Mouse (Mus musculus) heart, adult 10 weeks (tissue): ENCODE measurements around the gene Scgb1b19. TPM values are rescaled to one million over a fixed set of nuclear protein-coding genes. Genes with fewer than 3 reads are reported as not detected.

Experiments used
- polyA plus RNA-seq: library from polyadenylated mRNA; stranded (reverse); fragments of 350-450 nt; fragmentation: Illumina TruSeq; extraction: RNeasy Lipid Tissue Mini Kit (QIAGEN cat#74804); gene quantifications from one replicate; pipeline ENCODE4 v1.2.3, GENCODE M21; 2014; ENCODE audit warnings: low read depth, low replicate concordance

The Scgb1b19 gene
- not detected for polyA plus RNA-seq

DNA sequence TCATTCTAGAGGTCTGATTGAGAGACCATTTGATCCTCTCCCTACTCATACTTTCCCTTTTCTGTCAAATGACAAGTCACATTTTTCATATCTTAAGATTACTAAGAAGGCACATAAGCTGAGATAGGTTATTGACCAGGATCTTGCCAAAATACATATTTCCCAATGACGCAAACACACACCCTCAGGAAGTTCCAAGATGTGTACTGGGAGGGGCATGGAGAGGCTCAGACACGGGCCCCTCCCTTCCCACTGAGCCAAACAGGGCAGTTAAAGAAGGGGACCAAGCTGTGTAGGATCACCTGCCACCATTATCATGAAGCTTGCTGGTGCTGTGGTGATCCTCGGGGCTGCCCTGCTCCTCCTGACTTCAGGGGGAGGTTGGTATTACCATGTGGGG is at the start of gene Scgb1b19:
Gene Scgb1b19, plus strand, starts transcription at position 301 of the 400 bp plus-strand sequence.

DNA sequence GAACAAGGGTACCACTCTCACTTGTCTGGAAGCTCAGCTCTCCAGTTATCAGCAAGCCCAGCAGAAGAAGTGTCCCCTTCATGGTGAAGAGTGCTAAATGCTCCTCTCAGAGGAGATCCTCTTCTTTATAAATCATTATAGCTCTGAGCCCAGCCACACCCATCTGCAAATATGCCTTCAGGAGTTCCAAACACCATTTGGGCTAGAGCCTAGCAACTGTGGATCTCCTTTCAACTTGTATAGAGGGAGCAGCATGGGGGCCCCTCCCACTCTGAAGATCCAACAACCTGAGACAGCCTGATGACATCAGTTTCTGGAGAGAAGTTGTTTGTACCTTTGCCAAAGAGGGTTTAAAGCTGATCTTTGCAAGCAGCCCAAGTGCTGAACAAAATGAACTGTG is 6.9 kb upstream of the Scgb1b19 start, which contains the start of gene Scgb2b19:
Gene Scgb2b19, minus strand, starts transcription at position 101 of the 400 bp plus-strand sequence.

Other genes with a start within 250 kb of the Scgb1b19 start
- not detected for gene Scgb2b17, start 230.7 kb upstream of the Scgb1b19 start, polyA plus RNA-seq
- gene Scgb1b17, start 223.8 kb upstream of the Scgb1b19 start, polyA plus RNA-seq = not detected
- gene Scgb2b18, start 113.4 kb upstream of the Scgb1b19 start, polyA plus RNA-seq = not detected
- gene Scgb1b18, start 101.7 kb upstream of the Scgb1b19 start, polyA plus RNA-seq = not detected
- gene Scgb2b19, start 7.0 kb upstream of the Scgb1b19 start, polyA plus RNA-seq = not detected
- gene Scgb2b20, start 79.0 kb downstream of the Scgb1b19 start, polyA plus RNA-seq = not detected
- not detected for gene Scgb1b20, start 85.9 kb downstream of the Scgb1b19 start, polyA plus RNA-seq
- gene Scgb2b21, start 233.2 kb downstream of the Scgb1b19 start, polyA plus RNA-seq = not detected